Mouse (Mus musculus): ENCODE results near the gene Olfr971. TPM values are rescaled to one million over a fixed set of nuclear protein-coding genes. Genes with fewer than 3 reads are reported as not detected.
"Not testable (repeated sequence)": the region's sequence is repeated elsewhere in the genome, so short reads cannot be mapped to it uniquely, and the experiment has no call there.

The Olfr971 gene
- not detected for total RNA-seq (2021)
- long read RNA-seq, experiment 1: 0 reads
- long read RNA-seq, experiment 2: 0 reads

DNA sequence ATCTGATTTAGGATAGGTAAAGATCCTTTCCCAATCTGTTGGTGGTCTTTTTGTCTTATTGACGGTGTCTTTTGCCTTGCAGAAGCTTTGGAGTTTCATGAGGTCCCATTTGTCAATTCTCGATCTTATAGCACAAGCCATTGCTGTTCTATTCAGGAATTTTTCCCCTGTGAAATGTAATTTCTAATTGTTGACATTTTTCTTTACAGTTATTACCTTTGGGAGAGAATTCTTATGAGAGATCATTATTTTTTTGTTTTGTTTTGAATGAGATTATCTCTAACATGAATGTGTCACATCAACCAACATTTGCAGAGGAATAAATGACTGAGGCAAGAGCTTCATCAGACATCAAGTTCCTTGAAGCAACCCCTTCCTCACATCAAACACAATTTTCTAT, at the start of gene Olfr971:
Olfr971 (plus strand) TSS at position 301 of the 400 bp plus-strand sequence.
- not testable (repeated sequence) for DNase-seq (ENCODE audit: low spot score in 2 of 2)

DNA sequence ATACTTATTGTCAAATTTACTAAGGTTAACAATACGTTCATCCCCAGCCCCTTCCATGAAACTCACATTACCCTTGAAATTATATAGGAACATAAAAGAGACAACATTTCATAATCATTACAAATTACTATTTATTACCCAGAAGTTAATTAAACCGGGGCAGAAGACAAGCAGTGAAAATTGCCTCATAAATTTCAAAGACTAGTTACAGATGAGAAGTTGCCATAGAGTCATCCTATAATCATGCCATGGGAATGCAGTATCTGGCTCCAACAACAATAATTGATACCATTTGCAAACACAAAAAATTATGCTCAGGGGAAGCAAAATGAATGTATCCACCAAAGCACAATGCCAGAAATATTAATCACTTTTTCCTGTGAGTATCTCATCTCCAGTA, 46.1 kb upstream of the Olfr971 start, which contains the start of gene Olfr969:
Olfr969 (plus strand) TSS at position 388 of the 400 bp plus-strand sequence.
- no peak for DNase-seq (ENCODE audit: low spot score in 2 of 2)

DNA sequence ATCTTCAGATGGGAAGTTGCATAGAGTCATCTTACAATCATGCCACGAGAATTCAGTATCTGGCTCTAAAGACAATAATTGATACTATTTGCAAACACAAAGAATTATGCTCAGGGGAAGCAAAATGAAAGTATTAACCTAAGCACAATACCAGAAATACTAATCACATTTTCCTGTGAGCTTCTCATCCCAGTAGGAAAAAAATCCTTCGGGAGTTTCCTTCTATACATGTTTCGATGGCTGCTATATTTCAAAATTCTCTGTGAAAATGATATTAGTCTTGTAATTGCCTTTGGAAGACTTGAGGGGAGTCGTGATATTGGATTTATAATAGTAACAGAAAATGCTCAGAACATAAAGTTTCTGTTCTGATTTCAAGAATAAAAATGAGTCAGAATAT, 28.1 kb upstream of the Olfr971 start, which contains the start of gene Olfr970:
Olfr970 (plus strand) TSS at position 301 of the 400 bp plus-strand sequence.
- no peak for DNase-seq (ENCODE audit: low spot score in 2 of 2)

DNA sequence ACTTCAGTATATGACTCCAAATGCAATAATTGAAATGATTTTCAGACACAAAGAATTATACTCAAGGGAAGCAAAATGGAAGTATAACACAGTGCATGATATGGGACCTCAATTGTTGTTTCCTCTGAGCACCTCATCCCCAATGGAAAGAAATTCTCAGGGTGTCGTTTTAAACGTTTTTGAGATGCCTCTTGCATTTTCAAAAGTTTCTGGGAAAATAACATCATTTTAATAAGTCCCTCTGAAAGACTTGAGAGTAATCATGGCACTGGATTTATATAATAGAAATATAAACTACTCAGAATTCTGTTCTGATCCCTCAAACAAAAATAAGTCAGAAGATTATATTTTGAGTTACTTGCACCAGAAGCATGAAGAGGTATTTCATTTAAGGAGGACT, 29.4 kb downstream of the Olfr971 start, which contains the start of gene Olfr972:
Olfr972 (plus strand) TSS at position 301 of the 400 bp plus-strand sequence.
- no peak for DNase-seq (ENCODE audit: low spot score in 2 of 2)

DNA sequence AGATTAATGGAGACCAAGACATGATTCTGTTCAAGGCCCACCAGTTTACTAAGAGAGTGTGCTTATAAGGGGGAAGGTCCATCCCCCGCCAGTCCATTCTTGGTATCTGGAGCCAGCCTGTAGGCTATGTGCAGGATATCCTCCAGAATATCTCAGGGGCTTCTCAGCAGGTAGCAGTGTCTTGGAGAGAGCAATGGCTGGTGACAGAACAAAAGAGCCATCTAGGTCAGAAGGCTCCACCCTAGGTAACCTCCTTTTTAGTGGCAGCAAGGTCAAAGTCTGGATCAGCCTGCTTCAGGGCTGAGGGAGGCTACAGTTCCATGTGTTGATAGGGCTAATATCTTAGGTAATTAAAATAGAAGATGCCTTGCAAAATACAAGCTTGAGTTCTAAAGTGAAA, 35.3 kb downstream of the Olfr971 start:
- DNase-seq (ENCODE audit: low spot score in 2 of 2): not testable (repeated sequence)

DNA sequence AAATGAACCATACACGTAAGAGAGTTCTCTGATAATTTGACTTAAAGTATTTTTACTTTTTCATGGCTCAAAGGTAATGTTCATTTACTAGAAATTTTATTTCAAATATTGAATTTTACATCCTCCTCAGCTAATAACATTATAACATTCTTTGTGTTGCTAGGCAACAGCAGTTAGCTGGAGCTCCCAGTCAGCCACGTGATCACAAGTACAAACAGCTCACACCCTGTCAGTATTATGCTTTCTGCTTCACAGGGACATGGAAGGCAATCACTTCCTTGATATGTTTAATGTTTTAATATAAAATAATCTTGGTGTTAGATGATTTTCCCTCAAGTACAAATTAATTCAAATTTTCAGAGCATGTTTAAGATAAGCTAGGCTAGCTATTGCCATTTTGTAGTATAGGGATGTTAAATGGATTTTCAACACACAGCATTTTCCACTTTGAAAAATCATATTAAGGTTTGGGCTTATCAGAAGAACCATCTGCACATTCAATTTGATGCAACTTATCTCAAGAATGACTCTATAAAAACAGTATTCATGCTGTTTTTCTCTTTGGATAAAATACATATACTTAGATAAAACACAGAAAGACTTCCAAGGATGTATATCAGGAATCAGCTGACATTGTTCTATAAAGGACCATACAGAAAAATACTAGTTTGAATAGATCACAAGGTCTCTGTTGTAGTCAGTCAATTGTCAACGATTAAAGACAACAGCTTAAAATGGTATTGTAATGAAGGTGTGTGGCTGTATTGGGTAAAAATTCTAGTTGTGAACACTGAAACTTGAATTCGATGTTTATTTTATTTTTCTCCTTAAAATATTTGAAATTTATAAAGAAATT, 41.1 kb downstream of the Olfr971 start:
- DNase-seq (ENCODE audit: low spot score in 2 of 2): not testable (repeated sequence)

Other genes starting within 250 kb of the Olfr971 start
- 10 to 100 TPM; 13.2 to 13.8 TPM for gene AW551984, start 232.5 kb upstream of the Olfr971 start, total RNA-seq (2021)
- not detected for gene Olfr148, start 226.2 kb upstream of the Olfr971 start, total RNA-seq (2021)
- not detected for gene Olfr960, start 215.5 kb upstream of the Olfr971 start, total RNA-seq (2021)
- not detected for gene Olfr961, start 191.8 kb upstream of the Olfr971 start, total RNA-seq (2021)
- gene Olfr963, start 169.7 kb upstream of the Olfr971 start, total RNA-seq (2021): not detected
- gene Olfr149, start 129.8 kb upstream of the Olfr971 start, total RNA-seq (2021): not detected
- not detected for gene Olfr965, start 125.5 kb upstream of the Olfr971 start, total RNA-seq (2021)
- gene Olfr150, start 105.9 kb upstream of the Olfr971 start, total RNA-seq (2021): not detected
- gene Olfr967, start 90.6 kb upstream of the Olfr971 start, total RNA-seq (2021): not detected
- not detected for gene Olfr968, start 53.6 kb upstream of the Olfr971 start, total RNA-seq (2021)
- gene Olfr969, start 45.9 kb upstream of the Olfr971 start, total RNA-seq (2021): not detected
- gene Olfr970, start 28.0 kb upstream of the Olfr971 start, total RNA-seq (2021): not detected
- not detected for gene Olfr972, start 29.5 kb downstream of the Olfr971 start, total RNA-seq (2021)
- gene Olfr229, start 70.5 kb downstream of the Olfr971 start, total RNA-seq (2021): not detected
- not detected for gene Olfr974, start 100.6 kb downstream of the Olfr971 start, total RNA-seq (2021)
- not detected for gene Olfr975, start 115.2 kb downstream of the Olfr971 start, total RNA-seq (2021)
- gene Olfr976, start 124.3 kb downstream of the Olfr971 start, total RNA-seq (2021): not detected
- gene Olfr978, start 155.2 kb downstream of the Olfr971 start, total RNA-seq (2021): not detected
- not detected for gene Olfr979, start 166.6 kb downstream of the Olfr971 start, total RNA-seq (2021)
- gene Olfr980, start 172.7 kb downstream of the Olfr971 start, total RNA-seq (2021): not detected
- gene Olfr981, start 184.6 kb downstream of the Olfr971 start, total RNA-seq (2021): not detected
- not detected for gene Olfr982, start 237.0 kb downstream of the Olfr971 start, total RNA-seq (2021)